Mouse (Mus musculus): ENCODE data around the gene Foxa1. TPM values are rescaled to one million over a fixed set of nuclear protein-coding genes. Genes with fewer than 3 reads are reported as not detected.
A peak's percentile ranks its signal among the peaks of the same experiment; 100 is the strongest.

The Foxa1 gene
- total RNA-seq (2021): not detected
- long read RNA-seq, experiment 1: 0 reads
- long read RNA-seq, experiment 2: 0 reads

- no peak for DNase-seq
Observed at GRCm38 (mm10) chr12:57546415-57547201, at the start of gene Foxa1. Gene Foxa1 (minus strand): TSS chr12:57546916.

- peak; percentile 41 for DNase-seq
Observed at GRCm38 (mm10) chr12:57575931-57576628, 29.4 kb upstream of the Foxa1 start.

GRCm38 (mm10) chr12:57572415-57572814 lies 25.7 kb upstream of the Foxa1 start:
- no peak for DNase-seq

- DNase-seq: no peak
Observed at GRCm38 (mm10) chr12:57571773-57572172, 25.1 kb upstream of the Foxa1 start.

- DNase-seq: no peak
Observed at GRCm38 (mm10) chr12:57563909-57564308, 17.2 kb upstream of the Foxa1 start, which contains the start of gene Ttc6. Gene Ttc6 (plus strand): TSS chr12:57564113.

- DNase-seq: no peak
Observed at GRCm38 (mm10) chr12:57554091-57554490, 7.4 kb upstream of the Foxa1 start.

GRCm38 (mm10) chr12:57552286-57552685 lies 5.6 kb upstream of the Foxa1 start:
- no peak for DNase-seq

- DNase-seq: no peak
Observed at GRCm38 (mm10) chr12:57550881-57551280, 4.2 kb upstream of the Foxa1 start.

- DNase-seq: no peak
Observed at GRCm38 (mm10) chr12:57550181-57550808, 3.6 kb upstream of the Foxa1 start.

GRCm38 (mm10) chr12:57549667-57550160 lies 3.0 kb upstream of the Foxa1 start:
- no peak for DNase-seq

- no peak for DNase-seq
Observed at GRCm38 (mm10) chr12:57548981-57549666, 2.4 kb upstream of the Foxa1 start.

GRCm38 (mm10) chr12:57548352-57548980 lies 1.8 kb upstream of the Foxa1 start:
- DNase-seq: no peak

- DNase-seq: no peak
Observed at GRCm38 (mm10) chr12:57547890-57548289, 1.2 kb upstream of the Foxa1 start.

GRCm38 (mm10) chr12:57545371-57546241 lies 1.1 kb downstream of the Foxa1 start:
- peak; percentile 19 for DNase-seq

- peak; percentile 60 for DNase-seq
Observed at GRCm38 (mm10) chr12:57544641-57545370, 1.9 kb downstream of the Foxa1 start.

GRCm38 (mm10) chr12:57543627-57543991 lies 3.1 kb downstream of the Foxa1 start:
- peak; percentile 11 for DNase-seq

- no peak for DNase-seq
Observed at GRCm38 (mm10) chr12:57542746-57543626, 3.7 kb downstream of the Foxa1 start.

GRCm38 (mm10) chr12:57541931-57542745 lies 4.6 kb downstream of the Foxa1 start:
- DNase-seq: peak; percentile 31

Data from gastrocnemius, postnatal 10 days (tissue).